Mouse (Mus musculus): ENCODE data around the gene Tmem80. TPM values are rescaled to one million over a fixed set of nuclear protein-coding genes. Genes with fewer than 3 reads are reported as not detected.

The Tmem80 gene
- total RNA-seq, 4 experiments from 2014 or later: 9.1 to 11.5 (median 11.3) TPM

DNA sequence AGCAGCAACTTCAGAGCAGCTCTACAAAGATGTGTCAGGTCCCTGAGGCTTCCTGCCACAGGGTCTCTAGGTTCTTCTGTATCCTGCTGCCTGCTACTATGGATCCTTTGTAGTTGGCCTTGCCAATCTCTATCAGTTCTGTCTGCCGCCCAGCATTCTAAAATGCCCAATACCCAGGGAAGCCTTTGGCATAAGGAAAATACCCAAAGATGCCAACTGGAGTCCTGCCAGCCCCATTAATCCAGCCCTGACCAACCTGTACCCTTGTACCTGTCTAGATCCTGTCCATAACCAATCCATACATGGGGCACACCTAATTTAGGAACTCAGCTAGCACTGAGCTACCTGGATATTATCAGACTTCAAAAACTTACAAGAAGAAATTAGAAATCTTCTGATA, 2.9 kb upstream of the Tmem80 start:
- DNase-seq (ENCODE audit: low spot score in 2 of 2): no peak

DNA sequence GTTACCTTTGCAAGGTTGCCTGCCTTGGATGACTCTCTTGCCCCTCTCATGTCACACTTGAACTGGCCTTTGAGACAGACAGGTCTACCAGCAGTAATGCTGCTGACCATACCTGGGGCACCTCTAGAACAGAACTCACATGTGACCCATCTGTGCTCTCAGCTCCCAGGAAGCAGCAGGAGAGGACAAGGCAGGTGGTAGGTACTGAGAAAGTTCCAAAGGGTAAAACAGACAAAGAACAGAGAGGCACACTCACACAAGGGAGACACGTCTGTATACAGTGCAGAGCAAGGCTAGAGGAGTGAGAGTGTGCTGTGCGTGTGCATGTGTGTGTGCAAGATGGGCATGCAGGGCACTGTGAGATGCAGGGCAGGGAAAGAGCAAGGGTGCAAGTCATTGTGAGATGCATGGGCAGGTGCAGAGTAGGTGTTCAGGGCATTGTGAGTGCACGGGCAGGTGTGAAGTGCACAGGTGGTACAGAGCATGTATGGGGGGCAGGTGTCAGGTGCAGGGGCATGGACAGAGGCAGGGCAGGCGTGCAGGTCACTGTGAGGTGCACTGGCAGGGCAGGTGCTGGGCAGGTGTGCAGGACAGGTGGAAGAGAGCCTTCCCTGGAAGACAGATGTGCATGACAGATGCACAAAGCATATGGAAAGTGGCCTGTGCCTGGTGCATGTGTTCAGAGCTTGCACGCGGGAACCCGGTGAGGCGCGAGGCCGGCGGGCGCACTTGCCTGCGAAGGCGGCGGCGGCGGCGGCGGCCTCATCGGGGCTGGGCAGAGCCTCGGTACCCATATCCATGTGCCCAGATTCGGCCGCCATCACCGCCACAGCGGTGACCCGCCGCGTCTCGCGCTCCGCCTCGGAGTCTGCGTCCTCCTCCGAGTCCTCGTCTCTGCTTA, 743 bp upstream of the Tmem80 start:
- no peak for DNase-seq (ENCODE audit: low spot score in 2 of 2)

DNA sequence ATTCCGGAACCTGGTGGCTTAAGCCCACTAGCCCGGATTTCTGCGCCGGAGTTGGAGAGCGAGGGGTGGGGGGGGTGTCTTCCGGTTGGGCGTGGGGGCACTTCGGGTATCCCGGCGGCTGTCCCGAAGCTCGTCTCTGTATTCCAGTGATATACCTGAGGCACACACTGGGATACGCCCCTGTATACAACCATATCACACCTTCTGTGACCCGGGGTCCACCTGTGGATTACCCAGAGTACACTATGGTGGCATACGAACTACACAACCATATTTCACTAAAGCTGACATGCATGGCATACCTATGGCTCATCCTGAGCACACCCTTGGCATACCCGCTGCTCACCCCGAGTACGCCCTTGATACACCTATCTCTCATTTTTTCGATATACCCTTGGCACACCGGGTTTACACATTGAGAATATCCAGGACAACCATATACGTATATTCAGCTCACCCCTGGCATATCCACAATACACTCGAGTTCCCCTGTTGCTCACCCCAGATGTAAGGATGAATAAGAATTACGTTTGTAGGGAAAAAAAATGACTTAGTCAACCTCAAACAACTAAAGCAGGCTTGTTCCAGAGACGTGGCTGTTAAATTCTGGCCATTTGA, 943 bp downstream of the Tmem80 start:
- no peak for DNase-seq (ENCODE audit: low spot score in 2 of 2)

DNA sequence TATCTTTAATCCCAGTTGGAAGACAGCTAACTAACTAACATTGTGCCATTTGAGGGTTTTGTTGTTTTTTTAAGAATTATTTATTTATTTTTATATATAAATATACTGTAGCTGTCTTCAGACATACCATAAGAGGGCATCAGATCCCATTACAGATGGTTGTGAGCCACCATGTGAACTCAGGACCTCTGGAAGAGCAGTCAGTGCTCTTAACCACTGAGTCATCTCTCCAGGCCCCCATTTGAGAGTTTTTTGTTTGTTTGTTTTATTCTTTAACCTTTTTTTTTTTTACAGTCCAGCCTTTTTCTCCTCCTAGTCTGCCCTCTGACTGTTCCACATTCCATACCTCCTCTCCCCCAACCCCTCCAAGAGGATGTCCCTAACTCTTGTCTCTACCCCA, 3.2 kb downstream of the Tmem80 start:
- no peak for DNase-seq (ENCODE audit: low spot score in 2 of 2)

DNA sequence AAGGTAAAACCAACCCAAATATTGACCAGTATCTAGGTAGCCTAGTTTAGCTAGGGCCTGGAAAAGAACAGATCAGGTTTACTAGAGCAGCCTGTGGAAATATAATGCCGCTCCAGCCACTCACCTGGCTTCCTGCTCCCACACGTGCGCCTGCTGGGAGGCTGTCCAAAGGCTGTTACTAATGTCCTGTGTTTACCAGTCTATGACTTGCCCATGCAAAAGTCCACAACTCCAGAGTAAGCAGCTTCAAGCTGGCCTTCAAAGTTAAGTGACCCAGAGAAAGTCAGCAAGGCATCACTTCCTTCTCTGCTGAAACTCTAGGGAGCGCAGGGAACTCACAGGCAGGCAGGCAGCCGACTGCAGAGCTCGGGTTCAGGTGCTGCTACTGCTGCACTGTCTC, 4.5 kb downstream of the Tmem80 start:
- no peak for DNase-seq (ENCODE audit: low spot score in 2 of 2)

DNA sequence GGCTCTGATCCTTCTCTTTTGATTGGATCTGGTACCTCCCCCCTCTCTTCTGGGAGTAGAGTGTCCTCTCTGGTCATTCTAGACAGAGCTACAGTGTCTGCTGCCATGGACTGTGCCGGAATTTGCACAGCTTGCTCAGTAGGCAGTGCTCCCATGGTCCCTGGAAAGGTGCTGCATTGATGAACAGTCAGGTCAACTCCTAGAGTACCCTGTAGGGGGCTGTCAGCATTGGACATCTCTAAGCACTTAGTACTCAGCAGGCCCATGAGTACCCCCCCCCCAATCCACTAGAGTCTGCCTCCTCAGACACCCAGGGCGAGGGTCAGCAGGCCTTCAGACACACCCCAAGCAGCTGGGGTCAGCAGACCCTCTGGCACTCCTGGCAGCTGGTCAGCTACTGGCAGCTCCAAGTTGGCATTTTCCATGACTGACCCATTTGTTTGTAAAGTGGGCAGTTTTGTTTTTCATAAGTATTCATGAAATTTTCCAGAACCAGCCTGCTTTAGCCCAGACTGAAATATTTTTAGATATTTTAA, 7.6 kb downstream of the Tmem80 start:
- DNase-seq (ENCODE audit: low spot score in 2 of 2): no peak

DNA sequence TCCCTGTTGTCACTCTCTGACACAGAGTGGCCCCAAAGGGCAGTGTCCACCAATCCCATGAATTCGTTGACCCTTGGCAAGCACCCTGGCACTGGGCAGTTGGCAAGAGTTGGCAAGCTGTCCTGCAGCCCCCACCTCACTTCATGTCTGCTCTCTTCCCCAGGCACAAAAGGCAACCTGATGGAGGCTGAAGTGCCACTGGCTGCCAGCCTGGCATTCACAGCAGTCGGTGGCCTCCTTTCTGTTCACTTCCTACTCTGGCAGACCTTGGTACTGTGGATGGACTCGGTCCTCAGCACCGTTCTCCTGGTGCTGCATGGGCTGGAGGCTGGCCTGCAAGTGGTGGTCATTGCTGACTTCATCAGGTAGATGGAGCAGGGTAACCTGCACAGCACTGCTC, 8.1 kb downstream of the Tmem80 start:
- no peak for DNase-seq (ENCODE audit: low spot score in 2 of 2)

DNA sequence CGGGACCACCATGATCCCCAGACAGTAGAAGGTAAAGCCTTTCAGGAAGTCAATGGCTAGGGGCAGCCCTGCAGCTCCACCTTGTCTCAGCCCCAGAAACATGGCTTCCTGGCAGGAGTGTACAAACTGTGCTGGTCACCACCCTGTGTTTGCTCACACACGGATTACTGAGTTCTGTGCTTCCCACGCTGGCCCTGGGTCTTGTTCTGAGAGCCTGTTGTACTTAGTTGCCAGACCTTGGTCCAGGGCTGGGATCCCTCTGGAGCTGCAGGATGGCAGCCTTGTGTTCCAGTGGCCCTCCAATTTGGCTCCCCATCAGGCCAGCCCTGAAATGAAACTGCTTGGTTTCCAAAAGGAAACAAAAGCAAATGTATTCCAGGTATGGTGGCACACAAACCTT, 8.8 kb downstream of the Tmem80 start:
- DNase-seq (ENCODE audit: low spot score in 2 of 2): no peak

DNA sequence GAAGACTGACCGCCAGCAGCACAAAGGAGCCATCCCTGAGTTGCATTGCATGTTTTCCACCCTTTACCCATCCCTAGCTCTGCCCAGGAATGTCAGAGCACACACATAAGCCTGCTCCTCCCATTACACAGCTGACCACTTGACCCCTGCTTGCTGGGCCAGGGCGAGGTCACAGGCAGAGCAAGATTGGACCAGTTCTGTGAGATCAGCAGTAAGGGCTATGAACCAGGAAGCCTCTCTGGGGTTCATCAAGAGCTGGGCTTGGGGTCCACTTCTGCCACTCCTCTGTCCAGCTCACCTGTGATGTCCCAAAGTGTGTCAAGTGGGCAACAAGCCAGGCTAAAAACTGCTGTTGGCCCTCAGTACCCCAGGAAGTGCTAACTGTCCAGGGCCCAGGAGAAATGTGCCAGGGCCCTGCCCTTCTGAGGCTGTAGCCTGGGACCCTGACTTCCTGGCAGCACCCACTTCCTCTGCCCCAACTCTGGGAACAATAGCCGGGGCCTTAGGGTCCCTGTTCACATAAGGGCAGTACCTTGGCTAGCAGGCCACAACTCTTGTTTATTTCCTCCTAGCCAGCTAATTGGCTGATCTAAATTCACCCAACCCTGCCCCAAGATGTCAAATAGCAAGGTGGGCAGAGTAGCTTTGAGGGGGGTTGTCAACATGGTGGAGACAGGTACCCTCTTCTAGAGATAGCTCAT, 10.3 kb downstream of the Tmem80 start:
- no peak for DNase-seq (ENCODE audit: low spot score in 2 of 2)

DNA sequence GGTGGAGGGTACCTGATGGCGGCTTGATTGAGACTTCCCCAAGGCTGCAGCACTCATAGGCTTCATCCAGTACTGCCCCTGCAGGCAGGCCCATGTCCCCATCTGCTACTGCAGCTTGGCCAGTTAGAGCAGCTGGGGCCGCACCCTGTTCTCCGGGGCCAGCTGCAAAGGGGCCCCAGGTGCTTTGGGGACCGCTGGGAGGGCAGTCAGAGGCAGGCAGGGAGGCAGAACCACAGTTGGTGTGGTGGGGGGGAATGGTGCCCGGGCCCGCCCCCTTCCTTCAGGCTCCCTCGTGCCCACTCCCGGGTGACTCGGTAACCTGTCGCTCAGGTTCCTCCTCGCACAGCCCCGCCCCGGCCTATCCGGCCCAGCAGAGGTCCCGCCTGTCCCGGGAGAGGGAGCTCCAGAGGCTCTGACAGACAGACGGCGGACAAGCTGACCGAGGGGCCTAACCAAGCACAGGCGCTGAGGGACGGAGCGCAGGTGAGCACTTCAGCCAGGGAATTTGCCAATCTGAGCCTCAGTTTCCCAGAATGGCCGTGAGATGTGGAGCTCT, 11.1 kb downstream of the Tmem80 start, which contains the start of gene Eps8l2:
Gene Eps8l2 (plus strand): TSS at position 305 of the 556 bp plus-strand sequence.
- no peak for DNase-seq (ENCODE audit: low spot score in 2 of 2)

DNA sequence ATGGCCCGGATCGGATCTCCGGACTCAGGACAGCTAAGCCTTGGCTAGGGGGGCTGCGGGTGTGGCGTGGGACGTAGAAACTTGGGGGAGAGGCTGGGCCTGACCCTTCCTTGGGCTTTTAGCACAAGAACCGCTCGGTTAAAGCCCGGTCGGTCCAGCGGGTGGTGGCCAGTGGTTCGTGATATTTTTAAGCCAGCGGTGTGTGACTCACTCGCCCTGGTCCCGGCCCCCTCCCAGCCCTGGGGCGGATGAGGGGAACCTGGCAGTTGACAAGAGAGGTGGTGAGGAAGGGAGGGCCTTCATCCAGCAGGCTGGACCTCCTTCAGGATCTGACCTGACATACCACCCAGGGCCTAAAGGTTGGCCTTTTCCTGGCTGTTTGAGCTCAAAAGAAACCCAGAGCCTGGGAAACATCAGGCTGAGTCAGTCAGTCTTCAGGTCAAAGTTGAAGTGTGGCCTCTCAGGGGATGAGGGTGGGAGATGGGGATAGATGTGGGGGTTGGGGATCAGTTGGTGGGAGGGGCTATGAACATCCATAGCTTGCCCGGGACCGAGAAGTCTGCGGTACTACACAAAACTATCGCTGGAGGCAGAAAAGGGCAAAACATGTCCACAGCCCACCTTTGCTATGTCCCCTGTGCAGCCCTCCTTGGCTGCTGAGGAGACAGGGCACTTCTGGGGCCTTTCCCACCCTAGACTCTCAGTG, 11.8 kb downstream of the Tmem80 start:
- no peak for DNase-seq (ENCODE audit: low spot score in 2 of 2)

DNA sequence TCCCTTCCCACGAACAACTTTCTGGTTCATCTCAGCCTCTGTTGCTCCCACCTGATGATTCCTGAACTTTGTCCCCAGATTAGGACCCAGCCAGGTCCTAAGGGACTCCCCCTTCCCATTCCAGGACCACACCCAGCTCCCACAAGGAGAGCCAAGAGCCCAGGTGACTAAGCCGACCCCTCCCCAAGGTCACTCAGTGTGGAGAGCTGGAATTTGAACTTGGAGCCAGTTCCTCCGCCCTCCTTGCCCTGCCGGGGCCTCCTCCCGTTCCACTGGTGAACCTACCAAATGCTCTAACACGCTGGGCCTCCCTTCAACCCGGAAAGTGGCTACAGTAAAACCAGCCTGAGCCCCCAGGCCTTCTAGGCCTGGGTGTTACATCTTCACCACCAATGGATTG, 12.5 kb downstream of the Tmem80 start:
- DNase-seq (ENCODE audit: low spot score in 2 of 2): no peak

DNA sequence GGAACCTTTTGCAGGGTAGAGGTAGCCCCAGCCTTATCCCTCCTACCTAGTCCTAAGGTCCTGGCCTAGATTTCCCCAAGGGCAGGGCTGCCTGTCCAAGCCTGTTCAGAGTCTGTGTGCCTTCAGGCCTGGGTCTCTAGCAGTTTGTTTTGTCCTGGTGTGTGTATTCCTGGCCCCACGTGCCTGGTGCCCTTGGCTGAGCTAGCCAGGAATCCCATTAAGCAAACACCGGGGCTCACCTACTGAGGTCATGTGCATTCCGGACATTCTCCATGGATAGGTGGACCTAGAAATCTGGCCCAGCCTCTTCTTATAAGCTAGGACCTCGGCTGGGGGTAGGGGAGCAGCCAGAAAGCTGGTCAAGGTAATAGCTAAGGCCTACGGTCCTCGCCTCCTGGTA, 12.9 kb downstream of the Tmem80 start:
- no peak for DNase-seq (ENCODE audit: low spot score in 2 of 2)

DNA sequence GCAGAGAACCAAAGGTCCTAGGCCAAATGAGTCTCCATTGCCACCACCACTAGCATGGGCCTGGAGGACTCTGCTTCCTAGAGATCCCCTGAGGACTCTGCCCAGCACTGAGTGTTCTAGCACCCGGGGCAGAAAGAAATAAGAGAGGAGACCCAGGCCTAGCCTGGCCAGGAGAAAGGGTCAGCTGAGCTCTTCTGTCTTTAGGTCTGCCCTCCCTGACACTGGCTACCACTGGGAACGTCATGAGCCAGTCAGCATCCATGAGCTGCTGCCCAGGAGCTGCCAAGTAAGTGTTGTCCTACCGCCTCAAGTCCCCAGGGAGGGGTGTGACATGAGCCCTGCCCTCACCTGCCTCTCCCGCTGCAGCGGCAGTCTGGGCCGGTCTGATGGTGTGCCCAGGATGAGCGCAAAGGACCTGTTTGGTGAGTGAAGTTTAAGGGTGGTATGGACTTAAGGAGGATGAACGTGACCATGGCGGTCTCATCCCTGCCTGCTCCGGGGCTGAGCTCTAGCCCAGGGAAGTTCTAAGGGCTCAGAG, 14.2 kb downstream of the Tmem80 start:
- DNase-seq (ENCODE audit: low spot score in 2 of 2): no peak

DNA sequence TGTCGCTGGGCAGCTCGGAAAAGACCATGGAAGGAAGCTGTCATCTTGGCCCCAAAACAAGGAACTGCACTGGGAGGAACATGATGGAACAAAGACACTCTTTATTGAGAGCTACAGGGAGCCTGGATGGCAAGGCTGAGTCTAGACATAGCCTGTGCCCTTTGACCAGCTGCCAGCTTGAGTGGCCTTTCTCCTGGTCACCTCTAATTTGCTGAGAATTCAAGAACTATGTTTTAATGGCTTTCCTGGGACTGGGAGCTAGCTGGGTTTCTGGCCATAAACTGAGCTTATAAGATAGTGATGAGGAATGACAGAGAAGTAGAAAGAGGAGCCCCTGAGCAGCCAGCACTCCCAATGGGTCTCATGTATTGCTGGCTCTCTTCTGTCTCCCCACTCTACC, 15.7 kb downstream of the Tmem80 start:
- no peak for DNase-seq (ENCODE audit: low spot score in 2 of 2)

DNA sequence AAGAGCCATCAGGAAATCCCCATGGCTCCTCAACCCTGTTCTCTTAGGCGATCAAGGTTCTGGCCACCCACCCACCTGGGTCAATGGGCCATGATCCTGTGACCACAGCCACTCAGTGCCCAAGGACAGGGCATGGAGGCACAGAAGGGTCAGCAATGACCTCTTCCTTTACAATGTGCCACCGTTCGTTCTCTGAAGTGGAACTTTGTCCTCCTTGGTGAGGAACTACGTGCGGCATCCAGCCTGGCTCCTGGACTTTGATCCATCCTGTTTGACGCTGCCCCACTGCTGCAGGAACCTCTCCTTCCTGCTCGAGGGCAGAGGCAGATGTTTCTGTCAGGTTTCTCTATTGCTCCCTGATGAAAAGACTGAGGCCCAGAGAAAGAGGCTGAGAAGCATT, 16.2 kb downstream of the Tmem80 start:
- DNase-seq (ENCODE audit: low spot score in 2 of 2): no peak

DNA sequence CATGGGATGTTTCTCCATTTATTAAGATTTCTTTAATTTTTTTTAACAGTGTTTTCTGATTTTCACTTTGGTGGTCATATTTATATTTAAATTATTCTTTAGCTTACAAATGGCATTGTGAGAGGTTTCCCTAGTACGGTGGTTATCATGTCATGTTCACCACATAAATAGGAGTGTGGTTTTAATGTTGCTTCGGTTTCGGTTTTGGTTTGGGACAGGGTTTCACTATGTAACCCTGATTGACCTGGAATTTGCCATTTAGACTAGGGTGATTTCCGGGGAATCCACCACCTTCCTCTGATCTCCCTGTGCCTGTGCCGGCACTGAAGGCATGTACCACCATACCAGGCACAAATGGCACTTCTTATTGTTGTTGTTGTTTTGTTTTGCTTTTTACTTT, 17.2 kb downstream of the Tmem80 start:
- DNase-seq (ENCODE audit: low spot score in 2 of 2): no peak

DNA sequence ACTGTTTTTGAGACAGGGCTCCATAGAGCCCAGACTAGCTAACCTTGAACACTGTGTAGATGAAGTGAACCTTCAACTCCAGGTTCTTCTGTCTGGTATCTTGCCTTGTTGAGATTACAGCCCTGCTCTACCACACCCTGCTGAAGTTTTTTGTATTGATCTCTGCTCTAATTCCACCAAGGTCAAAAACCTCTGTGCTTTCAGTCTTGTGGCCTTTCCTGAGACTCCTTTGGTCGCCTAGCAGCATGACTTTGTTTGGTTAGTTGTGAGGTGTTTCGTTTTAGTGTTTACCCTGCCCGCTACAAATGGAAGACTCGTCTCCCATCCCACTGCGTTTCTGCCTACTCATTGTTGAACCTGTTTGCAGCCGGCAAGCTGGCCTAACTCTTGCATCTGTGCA, 23.5 kb downstream of the Tmem80 start:
- no peak for DNase-seq (ENCODE audit: low spot score in 2 of 2)

DNA sequence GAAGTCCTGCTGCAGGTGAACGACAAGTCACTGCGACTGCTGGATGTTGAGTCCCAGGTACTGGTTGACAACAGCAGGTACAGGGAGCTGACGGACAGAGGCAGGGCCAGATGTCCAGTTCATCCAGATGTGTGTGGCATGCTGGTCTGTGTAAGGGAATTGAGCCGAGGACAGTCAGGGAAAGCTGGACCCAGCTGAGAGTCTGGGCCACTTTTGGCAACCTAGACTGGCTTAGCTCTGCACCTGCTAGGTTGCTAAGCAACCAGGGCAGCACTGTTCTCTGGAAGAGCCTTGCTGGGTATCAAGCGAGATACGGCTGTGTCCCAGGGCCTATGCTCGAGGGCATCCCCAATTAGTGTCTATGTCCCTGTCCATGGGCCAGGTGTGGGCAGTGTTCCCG, 27.5 kb downstream of the Tmem80 start:
- no peak for DNase-seq (ENCODE audit: low spot score in 2 of 2)

DNA sequence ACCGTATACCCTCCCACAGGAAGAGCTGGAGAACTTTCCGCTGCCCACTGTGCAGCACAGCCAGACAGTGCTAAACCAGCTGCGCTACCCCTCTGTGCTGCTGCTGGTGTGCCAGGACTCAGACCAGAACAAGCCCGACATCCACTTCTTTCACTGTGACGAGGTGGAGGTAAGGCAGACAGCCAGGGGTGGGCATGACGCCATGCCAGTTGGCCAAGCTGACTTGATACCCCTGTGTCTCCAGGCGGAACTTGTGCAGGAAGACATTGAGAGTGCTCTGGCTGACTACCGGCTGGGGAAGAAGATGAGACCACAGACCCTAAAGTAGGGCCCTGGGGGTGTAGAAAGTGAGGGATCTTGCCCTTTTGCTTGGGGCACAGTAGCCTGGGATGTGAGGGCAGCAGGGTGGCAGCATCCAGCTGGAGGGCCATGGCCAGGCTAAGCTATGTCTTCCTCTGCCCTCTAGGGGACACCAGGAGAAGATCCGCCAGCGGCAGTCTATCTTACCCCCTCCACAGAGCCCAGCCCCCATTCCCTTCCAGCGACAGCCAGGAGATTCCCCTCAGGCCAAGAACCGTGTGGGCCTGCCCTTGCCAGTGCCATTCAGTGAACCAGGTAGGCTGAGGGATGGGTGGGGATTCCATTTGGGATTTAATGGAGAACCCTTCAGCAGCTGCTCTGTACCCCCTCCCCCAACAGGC, 28.2 kb downstream of the Tmem80 start:
- DNase-seq (ENCODE audit: low spot score in 2 of 2): no peak

Measured in gastrocnemius, adult 8-10 months (tissue).